Mouse (Mus musculus) limb, embryonic 14.5 days (tissue): ENCODE results near the gene Shisa3. TPM values are rescaled to one million over a fixed set of nuclear protein-coding genes. Genes with fewer than 3 reads are reported as not detected.
A peak's percentile ranks its signal among the peaks of the same experiment; 100 is the strongest.

Experiments used
- ATAC-seq: fragments of 200-750 bp; cut with Nextera tagmentation; 2 replicates; pipeline ENCODE4 v1.8.0; 2017; ENCODE audit warnings: low read depth, moderate number of reproducible peaks, moderate TSS enrichment; ENCODE audit not compliant: low FRiP score
- DNase-seq: peaks from one replicate; pipeline ENCODE4 v3.0.0-alpha.2; 2015; ENCODE audit warnings: low spot score
- H3K27ac ChIP-seq: fragments of 300-500 bp; sonication (generic); replicated peaks from 2 replicates; pipeline ENCODE4 v1.5.1; 2014; ENCODE audit warnings: low read depth, mild to moderate bottlenecking, low read length, moderate library complexity, mixed read lengths
- H3K27me3 ChIP-seq: fragments of 300-500 bp; sonication (generic); 2 replicates; pipeline ENCODE4 v1.6.1; 2014; ENCODE audit warnings: low read length, mixed read lengths; ENCODE audit not compliant: control insufficient read depth, insufficient read depth
- H3K36me3 ChIP-seq: fragments of 300-500 bp; sonication (generic); 2 replicates; pipeline ENCODE4 v1.6.1; 2014; ENCODE audit warnings: mild to moderate bottlenecking, low read length, moderate library complexity, mixed read lengths; ENCODE audit not compliant: control insufficient read depth, insufficient read depth
- H3K4me1 ChIP-seq: fragments of 300-500 bp; sonication (generic); 2 replicates; pipeline ENCODE4 v1.6.1; 2014; ENCODE audit warnings: antibody characterized with exemption, low read length, mixed read lengths; ENCODE audit not compliant: control insufficient read depth, insufficient read depth
- H3K4me2 ChIP-seq: fragments of 300-500 bp; sonication (generic); replicated peaks from 2 replicates; pipeline ENCODE4 v1.6.1; 2014; ENCODE audit warnings: low read depth, mild to moderate bottlenecking, low read length, moderate library complexity; ENCODE audit not compliant: severe bottlenecking
- H3K4me3 ChIP-seq: fragments of 300-500 bp; sonication (generic); replicated peaks from 2 replicates; pipeline ENCODE4 v1.5.1; 2014; ENCODE audit warnings: low read length
- H3K9ac ChIP-seq: fragments of 300-500 bp; sonication (generic); 2 replicates; pipeline ENCODE4 v1.6.1; 2014; ENCODE audit warnings: mild to moderate bottlenecking, low read depth, low read length, moderate library complexity; ENCODE audit not compliant: severe bottlenecking
- H3K9me3 ChIP-seq: fragments of 300-500 bp; sonication (generic); 2 replicates; pipeline ENCODE4 v1.6.1; 2016; ENCODE audit warnings: low read length; ENCODE audit not compliant: control insufficient read depth
- POLR2A ChIP-seq: fragments of 200-500 bp; IDR thresholded peaks from 2 replicates; pipeline ENCODE4 v1.8.0; 2012; ENCODE audit warnings: inconsistent platforms, mild to moderate bottlenecking, moderate library complexity, borderline replicate concordance; ENCODE audit not compliant: insufficient read depth, insufficient read length; ENCODE audit errors: extremely low read depth
- WGBS: fragments of 180-500 bp; shearing (Covaris S2); extraction: QIAGEN DNeasy Blood & Tissue Kit; methylation state at CpG from one replicate; pipeline ENCODE4 v1.1.7; 2014; 5-methylcytosine and 5-hydroxymethylcytosine counted together
- polyA plus RNA-seq, 2 experiments: library from polyadenylated mRNA; depleted of rRNA in 1 of 2; stranded (reverse) in 1 of 2; unstranded in 1 of 2; fragments of >200 nt; fragmentation: Nextera tagmentation in 1 of 2; extraction: Ambion mirVana in 1 of 2; gene quantifications; 2 replicates each; pipeline versions ENCODE4 v1.2.1 to v1.2.3; 2012 to 2014

The Shisa3 gene
- polyA plus RNA-seq, 2 experiments: 4.6 to 6.3 TPM

- WGBS: 93% methylated on average over 2 of the region's 2 CpGs
- no peak for ATAC-seq
Observed at GRCm38 (mm10) chr5:67575705-67576104, 32.0 kb upstream of the Shisa3 start.

GRCm38 (mm10) chr5:67579725-67580633, 27.7 kb upstream of the Shisa3 start:
- Histone ChIP-seq H3K9ac (no peak overlapping the region), H3K4me3 (no peak overlapping the region), H3K27me3 (no peaks in the 10 kb centered on the region), H3K27ac (no peak overlapping the region), H3K9me3 (no peaks in the 10 kb centered on the region), H3K4me2 (no peak overlapping the region), H3K36me3 (no peaks in the 10 kb centered on the region), H3K4me1 (no peaks in the 10 kb centered on the region)
- no peak for ATAC-seq
- WGBS: 50% methylated on average over 6 of the region's 6 CpGs
- DNase-seq: no peak
- no peak for TF ChIP-seq POLR2A

More at GRCm38 (mm10) chr5:67575705-67576104, 32.0 kb upstream of the Shisa3 start:
- H3K27me3 ChIP-seq: no peaks in the 10 kb centered on the region
- no peak overlapping the region for H3K9ac ChIP-seq
- H3K9me3 ChIP-seq: no peaks in the 10 kb centered on the region
- no peak overlapping the region for H3K4me2 ChIP-seq
- no peak overlapping the region for H3K4me3 ChIP-seq
- TF ChIP-seq POLR2A: no peak
- no peak for DNase-seq
- no peaks in the 10 kb centered on the region for H3K4me1 ChIP-seq
- H3K27ac ChIP-seq: no peak overlapping the region
- H3K36me3 ChIP-seq: no peaks in the 10 kb centered on the region

- TF ChIP-seq POLR2A: no peak
- H3K27me3 ChIP-seq: no peaks in the 10 kb centered on the region
- WGBS: 71% methylated on average over 1 of the region's 1 CpGs
- H3K9me3 ChIP-seq: no peaks in the 10 kb centered on the region
- H3K4me3 ChIP-seq: no peak overlapping the region
- H3K4me2 ChIP-seq: no peak overlapping the region
- peaks cover 6% of the 10 kb centered on the region; the same call in 1 of the 2 replicates for H3K4me1 ChIP-seq
- no peak overlapping the region for H3K9ac ChIP-seq
- no peak for ATAC-seq
- no peak overlapping the region for H3K27ac ChIP-seq
- DNase-seq: no peak
- H3K36me3 ChIP-seq: no peaks in the 10 kb centered on the region
Observed at GRCm38 (mm10) chr5:67595070-67595469, 12.6 kb upstream of the Shisa3 start.

- Histone ChIP-seq H3K4me3 (no peak overlapping the region), H3K9ac (no peak overlapping the region), H3K4me2 (no peak overlapping the region), H3K27me3 (no peaks in the 10 kb centered on the region), H3K36me3 (no peaks in the 10 kb centered on the region), H3K9me3 (no peaks in the 10 kb centered on the region), H3K27ac (0 out of 2 replicates have a peak overlapping the region, but pooled peaks have one; percentile 34), H3K4me1 (peaks cover 6% of the 10 kb centered on the region; the same call in 1 of the 2 replicates)
- TF ChIP-seq POLR2A: no peak
- ATAC-seq (no peak; the same call in 1 of the 2 replicates), DNase-seq (no peak)
- 64% methylated on average over 7 of the region's 7 CpGs for WGBS
Observed at GRCm38 (mm10) chr5:67595629-67596028, 12.1 kb upstream of the Shisa3 start.

GRCm38 (mm10) chr5:67599935-67600334, 7.7 kb upstream of the Shisa3 start:
- Histone ChIP-seq H3K9ac (no peak overlapping the region), H3K9me3 (no peaks in the 10 kb centered on the region), H3K4me3 (no peak overlapping the region), H3K36me3 (no peaks in the 10 kb centered on the region), H3K27ac (no peak overlapping the region), H3K4me1 (peaks cover 6% of the 10 kb centered on the region; the same call in 1 of the 2 replicates), H3K27me3 (0 out of 2 replicates have a peak, but pooled peaks cover 3% of the 10 kb centered on the region), H3K4me2 (no peak overlapping the region)
- 87% methylated on average over 9 of the region's 9 CpGs for WGBS
- DNase-seq (no peak), ATAC-seq (no peak)
- no peak for TF ChIP-seq POLR2A
